Mouse (Mus musculus): ENCODE results near the gene Rab11fip2. TPM values are rescaled to one million over a fixed set of nuclear protein-coding genes. Genes with fewer than 3 reads are reported as not detected.

The Rab11fip2 gene
- polyA plus RNA-seq, 1 experiment from 2014 or later, result 18.3 TPM

DNA sequence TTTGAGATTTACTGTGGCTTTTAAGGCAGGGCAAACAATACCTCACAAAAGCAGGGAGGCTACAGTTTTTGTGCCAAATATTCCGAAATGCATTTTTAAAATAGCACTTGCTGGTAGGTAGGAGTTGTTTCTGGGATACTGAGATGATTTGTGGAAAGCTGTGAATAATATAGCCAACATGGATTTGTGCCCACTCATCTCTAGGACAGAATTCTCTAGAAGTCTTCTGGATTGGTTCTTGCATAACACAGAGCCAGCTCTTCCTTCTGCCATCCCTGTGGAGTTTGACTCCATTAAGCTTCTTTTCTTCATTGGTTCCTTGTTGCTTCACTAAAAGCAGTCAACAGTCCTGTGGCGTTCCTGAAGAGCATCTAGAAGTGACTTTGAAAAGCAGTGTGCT lies 58.2 kb downstream of the Rab11fip2 start:
- Histone ChIP-seq H3K9ac (replicated peaks; ENCODE audit: low read depth, low read length) (no peak overlapping the region), H3K4me1 (ENCODE audit: control insufficient read depth, insufficient read depth, low read length) (no peaks in the 10 kb centered on the region), H3K36me3 (ENCODE audit: control insufficient read depth, insufficient read depth, low read length) (no peaks in the 10 kb centered on the region), H3K4me3 (ENCODE audit: low read depth, low read length) (no peak overlapping the region), H3K9me3 (ENCODE audit: control insufficient read depth, low read length) (no peaks in the 10 kb centered on the region), H3K4me2 (ENCODE audit: low read depth, low read length) (no peak overlapping the region), H3K27ac (ENCODE audit: low read depth, low read length) (no peak overlapping the region), H3K27me3 (ENCODE audit: control insufficient read depth, insufficient read depth, low read length) (no peaks in the 10 kb centered on the region)
- ATAC-seq (ENCODE audit: low read depth), result no peak
- 74% methylated on average over 2 of the region's 2 CpGs for WGBS

DNA sequence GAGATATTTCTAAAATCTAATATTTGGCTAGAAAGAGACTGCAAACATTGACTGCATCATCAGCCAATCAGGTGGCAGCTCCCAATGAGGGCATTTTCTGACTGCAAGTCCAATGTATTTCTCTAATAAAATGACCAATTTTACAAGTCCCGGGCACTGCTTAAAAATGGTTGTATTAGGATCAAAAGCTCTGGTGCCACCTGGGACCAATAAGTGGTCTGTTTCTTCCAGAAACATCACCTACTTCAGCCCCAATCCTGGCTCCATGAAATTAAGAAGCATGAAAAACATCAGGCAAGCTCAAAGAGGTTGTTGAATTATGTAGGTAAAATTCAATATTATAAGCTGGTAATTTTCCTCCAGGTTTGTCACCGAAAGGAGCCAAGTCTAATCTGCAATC lies 66.2 kb downstream of the Rab11fip2 start:
- no peak overlapping the region for H3K27ac ChIP-seq (ENCODE audit: low read depth, low read length)
- no peaks in the 10 kb centered on the region for H3K4me1 ChIP-seq (ENCODE audit: control insufficient read depth, insufficient read depth, low read length)
- H3K9ac ChIP-seq (replicated peaks; ENCODE audit: low read depth, low read length), result no peak overlapping the region
- no peaks in the 10 kb centered on the region for H3K9me3 ChIP-seq (ENCODE audit: control insufficient read depth, low read length)
- no peak for ATAC-seq (ENCODE audit: low read depth)
- H3K4me2 ChIP-seq (ENCODE audit: low read depth, low read length), result no peak overlapping the region
- WGBS, result 89% methylated on average over 2 of the region's 2 CpGs
- no peak overlapping the region for H3K4me3 ChIP-seq (ENCODE audit: low read depth, low read length)
- no peaks in the 10 kb centered on the region for H3K36me3 ChIP-seq (ENCODE audit: control insufficient read depth, insufficient read depth, low read length)
- H3K27me3 ChIP-seq (ENCODE audit: control insufficient read depth, insufficient read depth, low read length), result no peaks in the 10 kb centered on the region

DNA sequence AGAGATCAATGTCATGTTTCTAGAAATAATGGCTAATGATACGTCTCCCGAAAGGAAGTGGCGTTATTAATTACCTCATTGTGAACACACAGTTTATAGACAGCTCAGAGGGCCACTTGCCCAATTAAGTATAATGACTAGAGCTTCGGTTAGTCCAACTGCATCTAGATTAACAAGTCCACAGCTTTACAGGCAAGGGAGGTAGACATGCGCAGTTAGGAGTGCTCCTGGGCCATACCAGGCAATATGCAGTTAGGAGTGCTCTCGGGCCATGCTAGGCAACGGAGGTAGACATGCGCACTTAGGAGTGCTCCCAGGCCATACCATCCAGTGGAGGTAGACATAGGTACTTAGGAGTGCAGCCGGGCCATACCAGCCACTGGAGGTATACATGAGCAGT lies 76.8 kb downstream of the Rab11fip2 start:
- Histone ChIP-seq H3K27ac (ENCODE audit: low read depth, low read length) (no peak overlapping the region), H3K9me3 (ENCODE audit: control insufficient read depth, low read length) (no peaks in the 10 kb centered on the region), H3K4me1 (ENCODE audit: control insufficient read depth, insufficient read depth, low read length) (no peaks in the 10 kb centered on the region), H3K36me3 (ENCODE audit: control insufficient read depth, insufficient read depth, low read length) (no peaks in the 10 kb centered on the region), H3K4me3 (ENCODE audit: low read depth, low read length) (no peak overlapping the region), H3K4me2 (ENCODE audit: low read depth, low read length) (no peak overlapping the region), H3K27me3 (ENCODE audit: control insufficient read depth, insufficient read depth, low read length) (no peaks in the 10 kb centered on the region), H3K9ac (replicated peaks; ENCODE audit: low read depth, low read length) (no peak overlapping the region)
- ATAC-seq (ENCODE audit: low read depth), result no peak
- WGBS, result 75% methylated on average over 9 of the region's 9 CpGs

DNA sequence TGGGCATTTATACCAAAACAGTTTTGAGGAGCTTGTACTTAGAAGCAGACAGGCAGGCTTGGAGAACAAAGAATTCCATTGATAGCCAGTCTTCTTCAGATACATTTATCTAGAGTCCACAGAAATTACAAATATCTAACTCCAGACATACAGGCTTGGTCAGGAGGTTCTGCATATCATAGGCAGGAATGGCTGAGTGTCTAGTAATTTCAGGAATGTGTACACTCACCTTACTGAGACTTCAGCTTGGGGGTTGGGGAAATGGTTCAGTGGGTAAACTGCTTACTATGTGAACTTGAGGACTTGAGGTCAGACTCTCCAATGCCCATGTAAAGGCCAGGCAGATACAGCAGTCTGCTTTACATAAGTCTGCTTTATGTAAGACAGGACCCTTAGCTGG lies 81.0 kb downstream of the Rab11fip2 start:
- ATAC-seq (ENCODE audit: low read depth), result no peak
- no peak overlapping the region for H3K27ac ChIP-seq (ENCODE audit: low read depth, low read length)
- no peaks in the 10 kb centered on the region for H3K4me1 ChIP-seq (ENCODE audit: control insufficient read depth, insufficient read depth, low read length)
- H3K4me3 ChIP-seq (ENCODE audit: low read depth, low read length), result no peak overlapping the region
- no peaks in the 10 kb centered on the region for H3K9me3 ChIP-seq (ENCODE audit: control insufficient read depth, low read length)
- no peaks in the 10 kb centered on the region for H3K36me3 ChIP-seq (ENCODE audit: control insufficient read depth, insufficient read depth, low read length)
- H3K27me3 ChIP-seq (ENCODE audit: control insufficient read depth, insufficient read depth, low read length), result no peaks in the 10 kb centered on the region
- H3K4me2 ChIP-seq (ENCODE audit: low read depth, low read length), result no peak overlapping the region
- H3K9ac ChIP-seq (replicated peaks; ENCODE audit: low read depth, low read length), result no peak overlapping the region

DNA sequence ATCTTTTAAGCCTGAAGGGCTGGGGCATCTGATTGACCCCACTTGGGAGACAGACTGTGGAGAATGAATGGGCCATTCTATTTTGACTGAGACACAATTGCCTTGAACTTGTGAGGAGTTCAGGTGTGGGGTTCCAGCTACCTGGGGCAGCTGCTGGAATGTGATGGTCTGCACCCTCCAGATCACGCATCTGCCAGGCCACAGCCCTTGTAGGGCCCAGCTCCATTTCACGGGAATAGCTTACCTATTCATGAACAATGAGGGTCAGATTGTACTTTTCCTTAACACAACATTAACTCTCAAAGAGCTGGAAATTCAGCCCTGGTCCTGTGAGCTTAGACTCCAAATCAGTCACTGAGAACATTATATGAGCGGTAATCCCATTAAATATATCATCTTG lies 82.7 kb downstream of the Rab11fip2 start:
- H3K9ac ChIP-seq (replicated peaks; ENCODE audit: low read depth, low read length), result no peak overlapping the region
- H3K4me2 ChIP-seq (ENCODE audit: low read depth, low read length), result no peak overlapping the region
- no peaks in the 10 kb centered on the region for H3K27me3 ChIP-seq (ENCODE audit: control insufficient read depth, insufficient read depth, low read length)
- WGBS, result 63% methylated on average over 3 of the region's 3 CpGs
- no peak for ATAC-seq (ENCODE audit: low read depth)
- H3K9me3 ChIP-seq (ENCODE audit: control insufficient read depth, low read length), result no peaks in the 10 kb centered on the region
- no peak overlapping the region for H3K4me3 ChIP-seq (ENCODE audit: low read depth, low read length)
- H3K4me1 ChIP-seq (ENCODE audit: control insufficient read depth, insufficient read depth, low read length), result no peaks in the 10 kb centered on the region
- no peaks in the 10 kb centered on the region for H3K36me3 ChIP-seq (ENCODE audit: control insufficient read depth, insufficient read depth, low read length)
- no peak overlapping the region for H3K27ac ChIP-seq (ENCODE audit: low read depth, low read length)

GRCm38 (mm10) chr19:59853061-59853460 lies 90.4 kb downstream of the Rab11fip2 start:
- Histone ChIP-seq H3K27me3 (ENCODE audit: control insufficient read depth, insufficient read depth, low read length) (no peaks in the 10 kb centered on the region), H3K9ac (replicated peaks; ENCODE audit: low read depth, low read length) (no peak overlapping the region), H3K9me3 (ENCODE audit: control insufficient read depth, low read length) (no peaks in the 10 kb centered on the region), H3K27ac (ENCODE audit: low read depth, low read length) (no peak overlapping the region), H3K4me2 (ENCODE audit: low read depth, low read length) (no peak overlapping the region), H3K36me3 (ENCODE audit: control insufficient read depth, insufficient read depth, low read length) (no peaks in the 10 kb centered on the region), H3K4me1 (ENCODE audit: control insufficient read depth, insufficient read depth, low read length) (no peaks in the 10 kb centered on the region), H3K4me3 (ENCODE audit: low read depth, low read length) (no peak overlapping the region)
- WGBS, result 69% methylated on average over 3 of the region's 3 CpGs
- ATAC-seq (ENCODE audit: low read depth), result no peak
